ENCODE assay signal across 8 mouse cellular contexts in the genomic region with DNA sequence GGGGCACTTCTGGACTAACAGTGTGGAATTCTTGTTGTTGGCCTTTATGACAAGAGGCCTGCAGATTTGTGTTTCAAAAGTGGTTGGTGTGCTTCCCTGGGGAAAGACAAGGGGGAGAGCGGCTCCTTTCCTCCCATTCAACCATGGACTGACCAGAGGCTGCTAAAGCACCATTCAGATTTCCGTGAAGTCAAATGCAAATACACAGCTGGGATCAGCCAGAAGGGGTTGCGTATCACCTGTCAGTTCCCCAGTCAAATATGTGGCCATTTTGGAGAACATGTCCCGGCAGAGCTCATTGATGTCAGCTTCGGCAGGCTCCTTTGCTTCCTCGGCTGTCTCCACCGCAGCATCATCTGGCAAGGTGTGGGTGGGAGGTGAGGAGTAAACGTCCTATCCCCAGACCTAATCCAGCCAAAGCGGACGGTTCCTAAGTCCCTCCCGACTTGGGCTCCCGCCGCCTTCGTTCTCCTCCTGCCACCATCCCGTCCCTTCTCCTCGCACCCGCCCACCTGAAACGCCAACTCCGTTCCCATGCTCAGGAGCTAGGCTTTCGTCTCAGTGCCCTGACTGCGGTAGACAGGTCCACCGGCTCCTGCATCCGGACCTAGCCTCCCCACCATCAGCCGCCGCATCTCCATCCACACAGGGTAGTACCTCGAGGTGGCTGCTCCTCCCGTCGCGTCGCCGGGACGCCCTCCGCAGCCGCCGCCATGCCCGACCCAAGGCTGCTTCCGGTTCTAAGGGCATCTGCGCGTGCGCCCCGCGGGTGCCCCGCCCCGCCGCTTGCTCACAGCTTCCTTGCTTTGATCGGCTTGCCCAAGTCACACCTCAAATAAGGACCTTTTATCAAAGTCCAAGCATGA. TPM values are rescaled to one million over a fixed set of nuclear protein-coding genes. Genes with fewer than 3 reads are reported as not detected.
DNase-seq lines count a peak whose midpoint lies in the region; ATAC-seq and TF ChIP-seq lines count a peak whose summit lies in the region.

Gene Bloc1s2 (minus strand): TSS at position 745 of the 866 bp plus-strand sequence.

- H3K4me3 ChIP-seq in gastrocnemius, adult 2 months: peak within 1 kb of the TSS; percentile 93
- peak within 1 kb of the TSS; percentile 64 for H3K4me3 ChIP-seq in hindbrain, postnatal 0 days (ENCODE audit: low read length)
- peak within 1 kb of the TSS; percentile 86 for H3K4me3 ChIP-seq in left cerebral cortex, adult 2 months

- intact Hi-C loops in gastrocnemius, adult 2 months (cut with DNase I): no loop called here
- intact Hi-C loops in left cerebral cortex, adult 2 months (cut with DNase I): no loop called here

- H3K9ac ChIP-seq in hindbrain, postnatal 0 days (replicated peaks; ENCODE audit: low read length): peak within 1 kb of the TSS; percentile 69

- peak; percentile 92 for ATAC-seq in hindbrain, postnatal 0 days
- ATAC-seq in megakaryocyte, adult 5-6 weeks (ENCODE audit: poor library complexity, severe bottlenecking): peak; percentile 89

- 2% methylated on average over 46 of the region's 46 CpGs for WGBS in hindbrain, postnatal 0 days

- peaks cover 8% of the 10 kb centered on the region; the same call in 1 of the 2 replicates for H3K36me3 ChIP-seq in hindbrain, postnatal 0 days (ENCODE audit: insufficient read depth, low read length)

- H3K4me1 ChIP-seq in hindbrain, postnatal 0 days (ENCODE audit: insufficient read depth, low read length): peaks cover 6% of the 10 kb centered on the region; the same call in 1 of the 2 replicates

- H3K27ac ChIP-seq in gastrocnemius, adult 2 months: peak within 1 kb of the TSS; percentile 78
- H3K27ac ChIP-seq in hindbrain, postnatal 0 days: peak within 1 kb of the TSS; percentile 82
- peak within 1 kb of the TSS; percentile 84 for H3K27ac ChIP-seq in left cerebral cortex, adult 2 months

- H3K4me2 ChIP-seq in hindbrain, postnatal 0 days (ENCODE audit: low read depth, low read length): peak within 1 kb of the TSS; percentile 73

- no peaks in the 10 kb centered on the region for H3K27me3 ChIP-seq in hindbrain, postnatal 0 days (ENCODE audit: insufficient read depth, low read length)

- no peaks in the 10 kb centered on the region for H3K9me3 ChIP-seq in hindbrain, postnatal 0 days (ENCODE audit: low read length)

- peak; percentile 43 for DNase-seq in WW6 (ENCODE audit: low read depth, low spot score)
- peak; percentile 80 to 87 for DNase-seq in cerebellum, postnatal 4 days (ENCODE audit: low spot score in 2 of 2)
- DNase-seq in gastrocnemius, adult 2 months: peak; percentile 93
- peak; percentile 91 for DNase-seq in hindbrain, postnatal 0 days (ENCODE audit: low spot score)
- DNase-seq in left cerebral cortex, adult 2 months (ENCODE audit: extremely low spot score in 1 of 2, low spot score in 2 of 2): peak; percentile 89 to 90
- DNase-seq in right cerebral cortex, adult 2 months (ENCODE audit: low spot score in 2 of 2): peak; percentile 88 to 90
- peak; percentile 90 for DNase-seq in urinary bladder, postnatal 14 days (ENCODE audit: low spot score)

- TF ChIP-seq CTCF in gastrocnemius, adult 2 months (IDR thresholded peaks at IDR 0.05): no peak
- no peak; the same call in 1 of the 2 replicates for TF ChIP-seq CTCF in hindbrain, postnatal 0 days (IDR thresholded peaks at IDR 0.05; ENCODE audit: low read depth)
- no peak for TF ChIP-seq CTCF in left cerebral cortex, adult 2 months (IDR thresholded peaks at IDR 0.05)

RNA-seq across cellular contexts. Expression of gene Bloc1s2, which starts in this region (rescaled TPM):
- 10 to 100 TPM; 12.9 to 14.3 TPM for total RNA-seq in gastrocnemius, adult 2 months (2021)
- total RNA-seq in hindbrain, postnatal 0 days (2014; rRNA removed): 31.9 and 32.0 TPM in 2 replicates
- polyA plus RNA-seq in hindbrain, postnatal 0 days (2015; fragmentation: Nextera tagmentation; extraction: Ambion mirVana): 187 and 188 TPM in 2 replicates
- total RNA-seq in left cerebral cortex, adult 2 months (2021): 10 to 100 TPM; 57.7 to 66.7 TPM
- total RNA-seq in megakaryocyte, adult 5-6 weeks (2015): 145 and 151 TPM in 2 replicates
- total RNA-seq in megakaryocyte, adult 5-6 weeks (2017): 55.1 and 81.9 TPM in 2 replicates

Comparison
In these comparisons a context has a peak if more than half of its experiments do, and no peak if none do; other contexts are left out.
1. Peak in every context shown above with its lines: DNase-seq, ATAC-seq, H3K4me3 ChIP-seq and H3K27ac ChIP-seq.
2. DNase-seq: peak in every context shown above with its lines; median percentile 93 in gastrocnemius, adult 2 months; 91 in hindbrain, postnatal 0 days; 90 in urinary bladder, postnatal 14 days; 90 in left cerebral cortex, adult 2 months; 89 in right cerebral cortex, adult 2 months; 84 in cerebellum, postnatal 4 days; 43 in WW6.